Mouse (Mus musculus) layer of hippocampus, adult 8-10 months (tissue): ENCODE measurements at regions not wholly inside any gene's neighbourhood (a gene's known extent, or its start where the extent isn't known, plus 50 kb on each side); places are given as distances from the start of the nearest gene placed in this dataset.
A peak's percentile ranks its signal among the peaks of the same experiment; 100 is the strongest.

Experiments used
- DNase-seq, 2 experiments: peaks; one replicate each; pipeline ENCODE4 v3.0.0; 2022; ENCODE audit warnings: low spot score in 2 of 2

- DNase-seq: no peak
Observed at GRCm38 (mm10) chr16:87783561-87784304, 85.0 kb downstream of the Bach1 start.

- no peak for DNase-seq
Observed at GRCm38 (mm10) chr16:87784405-87784994, 85.8 kb downstream of the Bach1 start.

GRCm38 (mm10) chr16:87789539-87789938 is 90.8 kb downstream of the Bach1 start:
- no peak for DNase-seq

GRCm38 (mm10) chr16:87789957-87790356 is 91.2 kb downstream of the Bach1 start:
- DNase-seq: no peak

- peak; percentile 19 to 22 for DNase-seq
Observed at GRCm38 (mm10) chr16:87796514-87797248, 97.9 kb downstream of the Bach1 start.

- no peak for DNase-seq
Observed at GRCm38 (mm10) chr16:87802317-87802716, 103.6 kb downstream of the Bach1 start.

GRCm38 (mm10) chr16:87817590-87817989 is 118.8 kb downstream of the Bach1 start:
- no peak for DNase-seq

- DNase-seq: no peak
Observed at GRCm38 (mm10) chr16:87834296-87834695, 135.6 kb downstream of the Bach1 start.

GRCm38 (mm10) chr16:87840949-87841546 is 142.3 kb downstream of the Bach1 start:
- peak; percentile 52 to 88 for DNase-seq
